Mouse (Mus musculus) leukemia stem cell, adult 10-12 weeks (primary cell): ENCODE results near the gene Gm6871. TPM values are rescaled to one million over a fixed set of nuclear protein-coding genes. Genes with fewer than 3 reads are reported as not detected.

ENCODE experiments used
- polyA plus RNA-seq: library from polyadenylated mRNA; stranded (reverse); fragments of >175 nt; gene quantifications from 2 replicates; pipeline ENCODE4 v1.2.3, GENCODE M21; 2012; ENCODE audit warnings: low replicate concordance

The Gm6871 gene
- polyA plus RNA-seq = not detected in 2 replicates

DNA sequence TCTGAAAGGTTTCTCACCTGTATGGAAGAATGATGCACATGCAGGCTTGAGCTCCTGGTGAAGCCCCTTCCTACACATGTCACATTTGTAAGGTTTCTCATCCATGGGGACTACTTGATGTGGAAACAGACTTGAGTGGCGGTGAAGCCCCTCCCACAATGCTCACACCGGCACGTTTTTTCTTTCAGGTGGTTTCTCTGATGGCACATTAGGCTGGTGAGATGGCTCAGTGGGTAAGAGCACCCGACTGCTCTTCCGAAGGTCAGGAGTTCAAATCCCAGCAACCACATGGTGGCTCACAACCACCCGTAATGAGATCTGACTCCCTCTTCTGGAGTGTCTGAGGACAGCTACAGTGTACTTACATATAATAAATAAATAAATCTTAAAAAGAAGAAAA is at the start of gene Gm6871:
TSS of gene Gm6871 (minus strand) at position 101 of the 400 bp plus-strand sequence.

DNA sequence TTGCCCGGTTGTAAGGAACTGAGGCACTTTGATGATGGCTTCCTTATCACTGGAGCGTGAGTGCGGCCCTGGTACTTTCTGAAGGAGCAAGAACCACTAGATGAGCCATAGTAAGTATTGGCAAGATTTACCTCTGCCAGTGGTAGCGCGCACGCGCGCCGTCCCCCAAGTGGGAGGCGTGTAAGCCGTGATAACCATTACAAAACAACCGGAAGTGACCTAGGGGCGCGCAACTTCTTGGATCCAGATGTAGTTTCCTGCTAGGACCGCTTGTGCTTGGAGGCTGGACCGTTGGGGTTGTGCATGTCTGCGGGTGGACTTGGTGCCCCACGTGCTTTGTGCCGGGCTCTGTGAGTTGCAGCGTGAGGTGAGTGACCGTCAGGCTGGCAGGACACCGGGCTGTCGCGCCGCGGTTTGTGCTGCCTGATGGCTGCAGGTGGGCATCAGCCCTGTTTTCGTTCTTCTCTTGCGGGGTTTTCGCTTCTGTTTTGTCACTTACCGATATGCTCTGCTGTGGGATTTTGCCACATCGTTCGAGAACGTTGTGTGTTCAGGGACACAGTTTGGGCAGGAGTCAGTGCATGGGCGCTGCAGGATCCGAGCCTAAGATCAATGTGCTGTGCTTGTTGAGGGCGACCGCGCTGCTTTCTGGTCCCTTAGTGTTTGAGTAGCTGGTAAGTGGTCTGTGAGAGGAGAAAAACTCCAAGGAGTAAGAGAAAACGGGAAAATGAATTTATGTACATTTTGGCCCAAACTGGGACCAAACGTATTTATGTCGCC is 25.8 kb upstream of the Gm6871 start, which contains the start of gene 2610021A01Rik:
TSS of gene 2610021A01Rik (plus strand) at position 197 of the 780 bp plus-strand sequence.

DNA sequence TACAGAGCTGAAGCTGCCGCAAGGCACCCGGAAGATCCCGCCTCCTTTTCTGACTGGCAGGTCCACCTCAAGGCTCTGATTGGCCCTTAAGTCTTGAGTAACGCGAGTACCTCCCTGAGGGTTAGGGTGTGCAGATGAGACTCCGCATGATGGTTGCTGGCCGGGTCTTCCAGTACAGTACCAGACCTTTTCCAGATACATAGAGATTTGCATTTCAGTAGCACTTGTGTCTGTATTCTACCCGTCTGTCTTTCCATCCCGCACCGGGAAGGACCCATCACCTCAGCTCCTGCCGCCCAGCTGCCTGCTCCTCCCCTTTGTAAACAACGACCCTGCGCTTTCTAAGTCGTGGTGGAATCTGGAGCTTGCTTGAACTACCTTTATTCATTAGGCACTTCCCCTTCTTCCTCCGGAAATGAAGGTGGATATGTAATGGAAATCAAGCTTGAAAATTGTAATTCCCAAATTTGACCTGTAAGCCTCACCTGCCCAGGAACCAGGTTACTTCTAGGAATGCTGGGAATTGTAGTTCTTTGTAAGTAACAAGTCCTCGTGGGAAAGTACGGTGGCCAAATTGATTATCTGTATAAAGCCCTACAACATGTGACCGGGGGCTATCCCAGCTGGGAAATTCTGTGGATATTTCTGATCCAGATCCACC is 73.9 kb downstream of the Gm6871 start, which contains the start of the genes Gm20449 and AW146154:
TSS of gene Gm20449 (minus strand) at position 29 of the 661 bp plus-strand sequence.
TSS of gene AW146154 (minus strand) at position 502 of the 661 bp plus-strand sequence.

Other genes starting within 250 kb of the Gm6871 start
- 0.08 and 0.85 TPM in 2 replicates for gene AI987944, start 180.3 kb downstream of the Gm6871 start, polyA plus RNA-seq
- not detected in 2 replicates for gene Vmn2r57, start 125.0 kb downstream of the Gm6871 start, polyA plus RNA-seq
- gene Gm20449, start 74.2 kb downstream of the Gm6871 start, polyA plus RNA-seq = 0.05 TPM in 1 of 2 replicates, not detected in the other
- gene AW146154, start 73.8 kb downstream of the Gm6871 start, polyA plus RNA-seq = 0.60 TPM in 1 of 2 replicates, not detected in the other
- gene 2610021A01Rik, start 25.6 kb upstream of the Gm6871 start, polyA plus RNA-seq = 0.23 and 1.2 TPM in 2 replicates
- gene Zfp788, start 59.5 kb upstream of the Gm6871 start, polyA plus RNA-seq = 0.07 and 0.31 TPM in 2 replicates